Mouse (Mus musculus) heart, embryonic 11.5 days (tissue): ENCODE data around the gene Agbl3. TPM values are rescaled to one million over a fixed set of nuclear protein-coding genes. Genes with fewer than 3 reads are reported as not detected.
A peak's percentile ranks its signal among the peaks of the same experiment; 100 is the strongest.

ENCODE experiments used
- ATAC-seq: fragments of 200-750 bp; cut with Nextera tagmentation; replicated peaks from 2 replicates; pipeline ENCODE4 v1.8.0; 2017; ENCODE audit warnings: moderate library complexity; ENCODE audit not compliant: insufficient number of reproducible peaks, low FRiP score, low TSS enrichment
- H3K27ac ChIP-seq: fragments of 300-500 bp; sonication (generic); 2 replicates; pipeline ENCODE4 v1.5.1; 2014; ENCODE audit warnings: mild to moderate bottlenecking, low read depth, low read length
- H3K27me3 ChIP-seq: fragments of 300-500 bp; sonication (generic); 2 replicates; pipeline ENCODE4 v1.6.1; 2014; ENCODE audit warnings: mild to moderate bottlenecking, low read length, mixed read lengths; ENCODE audit not compliant: control insufficient read depth, insufficient read depth
- H3K36me3 ChIP-seq: fragments of 300-500 bp; sonication (generic); 2 replicates; pipeline ENCODE4 v1.6.1; 2014; ENCODE audit warnings: mild to moderate bottlenecking, low read length, moderate library complexity, mixed read lengths; ENCODE audit not compliant: control insufficient read depth, insufficient read depth
- H3K4me1 ChIP-seq: fragments of 300-500 bp; sonication (generic); 2 replicates; pipeline ENCODE4 v1.6.1; 2014; ENCODE audit warnings: low read length; ENCODE audit not compliant: control insufficient read depth, insufficient read depth
- H3K4me2 ChIP-seq: fragments of 300-500 bp; sonication (generic); 2 replicates; pipeline ENCODE4 v1.6.1; 2014; ENCODE audit warnings: mild to moderate bottlenecking, moderate library complexity
- H3K4me3 ChIP-seq: fragments of 300-500 bp; sonication (generic); 2 replicates; pipeline ENCODE4 v1.5.1; 2014; ENCODE audit warnings: low read depth, low read length
- H3K9ac ChIP-seq: fragments of 300-500 bp; sonication (generic); 2 replicates; pipeline ENCODE4 v1.6.1; 2014; ENCODE audit warnings: mild to moderate bottlenecking, low read depth, low read length, moderate library complexity
- H3K9me3 ChIP-seq: fragments of 300-500 bp; sonication (generic); replicated peaks from 2 replicates; pipeline ENCODE4 v1.6.1; 2016; ENCODE audit warnings: low read length; ENCODE audit not compliant: control insufficient read depth
- WGBS: fragments of 180-500 bp; shearing (Covaris S2); extraction: QIAGEN DNeasy Blood & Tissue Kit; methylation state at CpG from one replicate; pipeline ENCODE4 v1.1.7; 2014; ENCODE audit not compliant: insufficient replicate concordance; 5-methylcytosine and 5-hydroxymethylcytosine counted together
- polyA plus RNA-seq: library from polyadenylated mRNA; unstranded; fragments of >200 nt; fragmentation: Nextera tagmentation; extraction: Ambion mirVana; gene quantifications from 2 replicates; pipeline ENCODE4 v1.2.1, GENCODE M21; 2014

The Agbl3 gene
- polyA plus RNA-seq, 1 experiment from 2014 or later: 4.7 TPM

- Histone ChIP-seq H3K27me3 (no peaks in the 10 kb centered on the region), H3K27ac (no peak overlapping the region), H3K4me1 (peaks cover 13% of the 10 kb centered on the region; the same call in 1 of the 2 replicates), H3K9me3 (no peaks in the 10 kb centered on the region), H3K9ac (no peak overlapping the region), H3K4me3 (no peak overlapping the region), H3K4me2 (no peak overlapping the region), H3K36me3 (peaks cover 11% of the 10 kb centered on the region)
- WGBS: 60% methylated on average over 6 of the region's 6 CpGs
- ATAC-seq: no peak
These were observed 30.7 kb upstream of the Agbl3 start for GRCm38 (mm10) chr6:34749526-34749925.

- 67% methylated on average over 7 of the region's 7 CpGs for WGBS
- no peak for ATAC-seq
- H3K4me2 ChIP-seq: no peak overlapping the region
- peaks cover 13% of the 10 kb centered on the region for H3K36me3 ChIP-seq
- H3K4me1 ChIP-seq: peaks cover 13% of the 10 kb centered on the region; the same call in 1 of the 2 replicates
- no peaks in the 10 kb centered on the region for H3K9me3 ChIP-seq
- H3K9ac ChIP-seq: no peak overlapping the region
- H3K27ac ChIP-seq: no peak overlapping the region
- H3K4me3 ChIP-seq: no peak overlapping the region
- H3K27me3 ChIP-seq: no peaks in the 10 kb centered on the region
These were observed 29.6 kb upstream of the Agbl3 start for GRCm38 (mm10) chr6:34750487-34751120.

GRCm38 (mm10) chr6:34751625-34752024 is 28.6 kb upstream of the Agbl3 start:
- ATAC-seq: no peak
- no peak overlapping the region for H3K9ac ChIP-seq
- H3K4me2 ChIP-seq: no peak overlapping the region
- H3K27ac ChIP-seq: no peak overlapping the region
- H3K4me3 ChIP-seq: no peak overlapping the region
- peaks cover 13% of the 10 kb centered on the region; the same call in 1 of the 2 replicates for H3K4me1 ChIP-seq
- H3K27me3 ChIP-seq: no peaks in the 10 kb centered on the region
- H3K9me3 ChIP-seq: no peaks in the 10 kb centered on the region
- H3K36me3 ChIP-seq: peaks cover 17% of the 10 kb centered on the region

GRCm38 (mm10) chr6:34754448-34754847 is 25.8 kb upstream of the Agbl3 start:
- H3K4me3 ChIP-seq: no peak overlapping the region
- ATAC-seq: peak; percentile 42; the same call in 1 of the 2 replicates
- 30% methylated on average over 5 of the region's 5 CpGs for WGBS
- H3K36me3 ChIP-seq: peaks cover 21% of the 10 kb centered on the region
- no peak overlapping the region for H3K4me2 ChIP-seq
- H3K27ac ChIP-seq: no peak overlapping the region
- H3K4me1 ChIP-seq: peaks cover 10% of the 10 kb centered on the region; the same call in 1 of the 2 replicates
- no peaks in the 10 kb centered on the region for H3K27me3 ChIP-seq
- H3K9ac ChIP-seq: no peak overlapping the region
- H3K9me3 ChIP-seq: no peaks in the 10 kb centered on the region

GRCm38 (mm10) chr6:34758340-34758739 is 21.9 kb upstream of the Agbl3 start:
- 92% methylated on average over 2 of the region's 2 CpGs for WGBS
- Histone ChIP-seq H3K27ac (no peak overlapping the region), H3K4me3 (no peak overlapping the region), H3K36me3 (peaks cover 29% of the 10 kb centered on the region), H3K9ac (no peak overlapping the region), H3K4me2 (no peak overlapping the region), H3K27me3 (no peaks in the 10 kb centered on the region), H3K9me3 (no peaks in the 10 kb centered on the region), H3K4me1 (no peaks in the 10 kb centered on the region)
- ATAC-seq: no peak

- Histone ChIP-seq H3K27ac (no peak overlapping the region), H3K4me1 (no peaks in the 10 kb centered on the region)
- WGBS: 35% methylated on average over 4 of the region's 4 CpGs
These were observed 20.2 kb upstream of the Agbl3 start for GRCm38 (mm10) chr6:34760023-34760422.

GRCm38 (mm10) chr6:34765721-34766120 is 14.5 kb upstream of the Agbl3 start:
- ATAC-seq: no peak
- 84% methylated on average over 5 of the region's 5 CpGs for WGBS
- H3K27ac ChIP-seq: no peak overlapping the region

More at GRCm38 (mm10) chr6:34760023-34760422, 20.2 kb upstream of the Agbl3 start:
- Histone ChIP-seq H3K9me3 (no peaks in the 10 kb centered on the region), H3K36me3 (peaks cover 33% of the 10 kb centered on the region), H3K9ac (no peak overlapping the region), H3K4me2 (no peak overlapping the region), H3K27me3 (no peaks in the 10 kb centered on the region), H3K4me3 (no peak overlapping the region)
- ATAC-seq: no peak

GRCm38 (mm10) chr6:34769984-34770383 is 10.2 kb upstream of the Agbl3 start:
- Histone ChIP-seq H3K36me3 (peaks cover 25% of the 10 kb centered on the region), H3K4me2 (no peak overlapping the region), H3K27ac (no peak overlapping the region), H3K9me3 (no peaks in the 10 kb centered on the region), H3K4me1 (peaks cover 13% of the 10 kb centered on the region), H3K4me3 (no peak overlapping the region), H3K27me3 (no peaks in the 10 kb centered on the region), H3K9ac (no peak overlapping the region)
- WGBS: 91% methylated on average over 2 of the region's 2 CpGs
- ATAC-seq: no peak

More at GRCm38 (mm10) chr6:34765721-34766120, 14.5 kb upstream of the Agbl3 start:
- Histone ChIP-seq H3K4me2 (no peak overlapping the region), H3K27me3 (no peaks in the 10 kb centered on the region), H3K9me3 (no peaks in the 10 kb centered on the region), H3K9ac (no peak overlapping the region), H3K4me1 (peaks cover 4% of the 10 kb centered on the region), H3K4me3 (no peak overlapping the region), H3K36me3 (peaks cover 35% of the 10 kb centered on the region)

- no peak for ATAC-seq
- WGBS: 49% methylated on average over 6 of the region's 6 CpGs
- no peak overlapping the region for H3K9ac ChIP-seq
These were observed 9.7 kb upstream of the Agbl3 start for GRCm38 (mm10) chr6:34770491-34770890.

More at GRCm38 (mm10) chr6:34770491-34770890, 9.7 kb upstream of the Agbl3 start:
- Histone ChIP-seq H3K4me3 (no peak overlapping the region), H3K4me1 (peaks cover 13% of the 10 kb centered on the region), H3K27ac (peak overlapping the region; percentile 70), H3K27me3 (no peaks in the 10 kb centered on the region), H3K9me3 (no peaks in the 10 kb centered on the region), H3K36me3 (peaks cover 24% of the 10 kb centered on the region), H3K4me2 (0 out of 2 replicates have a peak overlapping the region, but pooled peaks have one; percentile 7)
